Mouse (Mus musculus): ENCODE results near the gene Olfr1395. TPM values are rescaled to one million over a fixed set of nuclear protein-coding genes. Genes with fewer than 3 reads are reported as not detected.

Olfr1395 gene
- polyA plus RNA-seq (2014; fragmentation: Illumina TruSeq; extraction: RNeasy Lipid Tissue Mini Kit (QIAGEN cat#74804); ENCODE audit: low read depth, low replicate concordance) = not detected

DNA sequence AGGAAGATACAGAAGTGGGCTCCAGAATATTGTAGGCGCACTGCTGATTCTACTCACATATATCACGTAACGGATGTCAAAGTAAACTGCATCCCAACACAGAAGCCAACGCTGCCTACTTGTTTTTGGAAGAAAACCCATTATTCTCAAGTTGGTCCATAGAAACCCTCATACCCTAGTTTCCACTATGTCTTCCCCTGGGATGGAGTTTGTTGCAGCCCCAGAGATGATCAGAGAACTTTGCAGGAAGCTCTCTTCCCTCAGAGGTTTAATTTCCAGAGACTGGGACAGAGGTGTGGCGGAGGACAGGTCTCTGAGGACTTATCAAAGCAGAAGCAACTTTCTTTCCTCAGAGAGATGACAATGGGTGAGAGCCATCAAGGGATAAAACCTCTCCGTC is at the start of gene Olfr1395:
Gene Olfr1395 (plus strand): TSS at position 301 of the 400 bp plus-strand sequence.

DNA sequence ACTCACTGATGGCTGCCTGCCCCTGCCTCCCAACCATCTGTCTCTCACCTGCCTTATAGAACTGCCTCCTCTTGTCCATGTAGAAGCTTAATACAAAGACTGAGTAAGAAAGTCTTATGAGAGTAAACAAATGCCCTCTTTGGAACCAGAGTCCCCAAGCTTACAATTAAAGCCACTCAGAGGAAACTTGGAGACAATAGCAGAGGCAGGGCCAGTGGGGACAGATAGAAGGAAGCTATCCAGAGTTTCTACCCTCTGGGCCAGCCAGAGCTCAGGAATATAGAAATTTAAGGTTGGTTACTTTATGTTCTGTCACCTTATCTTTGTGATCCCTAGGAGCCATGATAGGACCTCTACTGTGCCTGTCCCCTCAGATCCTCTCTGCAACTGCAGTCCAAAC is 27.3 kb upstream of the Olfr1395 start, which contains the start of gene Olfr1396:
Gene Olfr1396 (minus strand): TSS at position 101 of the 400 bp plus-strand sequence.

DNA sequence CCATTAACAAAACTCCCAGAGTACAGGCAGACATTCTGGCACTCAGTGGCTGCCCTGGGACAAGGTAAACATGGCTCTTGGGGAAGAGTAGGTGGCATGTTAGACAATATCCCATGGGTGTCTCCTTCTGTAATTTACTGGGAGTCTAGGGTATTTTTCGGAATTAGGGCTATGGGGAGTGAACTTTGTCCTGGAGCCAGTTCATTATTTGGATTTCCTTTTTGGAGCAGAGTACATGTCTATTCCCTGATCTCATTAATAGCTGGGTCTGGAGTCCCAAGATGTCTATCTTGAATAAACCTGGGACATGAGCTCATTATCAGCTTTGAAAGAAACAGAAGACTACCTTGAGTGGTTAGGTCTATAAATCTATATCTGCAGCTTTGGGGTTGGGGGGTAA is 12.0 kb downstream of the Olfr1395 start, which contains the start of gene Olfr1394:
Gene Olfr1394 (plus strand): TSS at position 301 of the 400 bp plus-strand sequence.

GRCm38 (mm10) chr11:49186955-49187488 is 44.9 kb downstream of the Olfr1395 start, which contains the start of gene Btnl9:
Gene Btnl9 (minus strand): TSS chr11:49187159.

Other genes starting within 250 kb of the Olfr1395 start
- gene Gm5431, start 240.1 kb upstream of the Olfr1395 start, polyA plus RNA-seq (2014; fragmentation: Illumina TruSeq; extraction: RNeasy Lipid Tissue Mini Kit (QIAGEN cat#74804); ENCODE audit: low read depth, low replicate concordance) = 2.3 TPM
- 1.6 TPM for gene Psme2b, start 196.1 kb upstream of the Olfr1395 start, polyA plus RNA-seq (2014; fragmentation: Illumina TruSeq; extraction: RNeasy Lipid Tissue Mini Kit (QIAGEN cat#74804); ENCODE audit: low read depth, low replicate concordance)
- gene Olfr56, start 163.4 kb upstream of the Olfr1395 start, polyA plus RNA-seq (2014; fragmentation: Illumina TruSeq; extraction: RNeasy Lipid Tissue Mini Kit (QIAGEN cat#74804); ENCODE audit: low read depth, low replicate concordance) = 1.7 TPM
- gene 9930111J21Rik1, start 162.9 kb upstream of the Olfr1395 start, polyA plus RNA-seq (2014; fragmentation: Illumina TruSeq; extraction: RNeasy Lipid Tissue Mini Kit (QIAGEN cat#74804); ENCODE audit: low read depth, low replicate concordance) = 2.4 TPM
- 0.82 TPM for gene Gm12185, start 150.0 kb upstream of the Olfr1395 start, polyA plus RNA-seq (2014; fragmentation: Illumina TruSeq; extraction: RNeasy Lipid Tissue Mini Kit (QIAGEN cat#74804); ENCODE audit: low read depth, low replicate concordance)
- gene Tgtp1, start 148.1 kb upstream of the Olfr1395 start, polyA plus RNA-seq (2014; fragmentation: Illumina TruSeq; extraction: RNeasy Lipid Tissue Mini Kit (QIAGEN cat#74804); ENCODE audit: low read depth, low replicate concordance) = 10.1 TPM
- 19.2 TPM for gene 9930111J21Rik2, start 91.0 kb upstream of the Olfr1395 start, polyA plus RNA-seq (2014; fragmentation: Illumina TruSeq; extraction: RNeasy Lipid Tissue Mini Kit (QIAGEN cat#74804); ENCODE audit: low read depth, low replicate concordance)
- gene Tgtp2, start 78.1 kb upstream of the Olfr1395 start, polyA plus RNA-seq (2014; fragmentation: Illumina TruSeq; extraction: RNeasy Lipid Tissue Mini Kit (QIAGEN cat#74804); ENCODE audit: low read depth, low replicate concordance) = 23.6 TPM
- 9.7 TPM for gene Ifi47, start 65.7 kb upstream of the Olfr1395 start, polyA plus RNA-seq (2014; fragmentation: Illumina TruSeq; extraction: RNeasy Lipid Tissue Mini Kit (QIAGEN cat#74804); ENCODE audit: low read depth, low replicate concordance)
- 5.4 TPM for gene Olfr1396, start 27.4 kb upstream of the Olfr1395 start, polyA plus RNA-seq (2014; fragmentation: Illumina TruSeq; extraction: RNeasy Lipid Tissue Mini Kit (QIAGEN cat#74804); ENCODE audit: low read depth, low replicate concordance)
- not detected for gene Olfr1394, start 12.1 kb downstream of the Olfr1395 start, polyA plus RNA-seq (2014; fragmentation: Illumina TruSeq; extraction: RNeasy Lipid Tissue Mini Kit (QIAGEN cat#74804); ENCODE audit: low read depth, low replicate concordance)
- gene Btnl9, start 44.9 kb downstream of the Olfr1395 start, polyA plus RNA-seq (2014; fragmentation: Illumina TruSeq; extraction: RNeasy Lipid Tissue Mini Kit (QIAGEN cat#74804); ENCODE audit: low read depth, low replicate concordance) = 96.9 TPM
- gene Zfp62, start 61.0 kb downstream of the Olfr1395 start, polyA plus RNA-seq (2014; fragmentation: Illumina TruSeq; extraction: RNeasy Lipid Tissue Mini Kit (QIAGEN cat#74804); ENCODE audit: low read depth, low replicate concordance) = 131 TPM
- gene Mgat1, start 101.9 kb downstream of the Olfr1395 start, polyA plus RNA-seq (2014; fragmentation: Illumina TruSeq; extraction: RNeasy Lipid Tissue Mini Kit (QIAGEN cat#74804); ENCODE audit: low read depth, low replicate concordance) = 21.6 TPM
- gene Olfr1393, start 136.0 kb downstream of the Olfr1395 start, polyA plus RNA-seq (2014; fragmentation: Illumina TruSeq; extraction: RNeasy Lipid Tissue Mini Kit (QIAGEN cat#74804); ENCODE audit: low read depth, low replicate concordance) = not detected
- 0.17 TPM for gene Olfr1392, start 143.0 kb downstream of the Olfr1395 start, polyA plus RNA-seq (2014; fragmentation: Illumina TruSeq; extraction: RNeasy Lipid Tissue Mini Kit (QIAGEN cat#74804); ENCODE audit: low read depth, low replicate concordance)
- not detected for gene Olfr10, start 162.5 kb downstream of the Olfr1395 start, polyA plus RNA-seq (2014; fragmentation: Illumina TruSeq; extraction: RNeasy Lipid Tissue Mini Kit (QIAGEN cat#74804); ENCODE audit: low read depth, low replicate concordance)
- not detected for gene Olfr1391, start 180.5 kb downstream of the Olfr1395 start, polyA plus RNA-seq (2014; fragmentation: Illumina TruSeq; extraction: RNeasy Lipid Tissue Mini Kit (QIAGEN cat#74804); ENCODE audit: low read depth, low replicate concordance)
- gene Olfr1390, start 192.9 kb downstream of the Olfr1395 start, polyA plus RNA-seq (2014; fragmentation: Illumina TruSeq; extraction: RNeasy Lipid Tissue Mini Kit (QIAGEN cat#74804); ENCODE audit: low read depth, low replicate concordance) = not detected

All from adrenal gland, adult 10 weeks (tissue).